Mouse (Mus musculus) hindbrain, embryonic 15.5 days (tissue): Measurements from ENCODE around the gene a. TPM values are rescaled to one million over a fixed set of nuclear protein-coding genes. Genes with fewer than 3 reads are reported as not detected.

Experiments
- ATAC-seq: fragments of 200-750 bp; cut with Nextera tagmentation; 2 replicates; pipeline ENCODE4 v1.8.0; 2017; ENCODE audit warnings: low read depth, moderate number of reproducible peaks, moderate TSS enrichment; ENCODE audit not compliant: low FRiP score
- H3K27ac ChIP-seq: fragments of 300-500 bp; sonication (generic); replicated peaks from 2 replicates; pipeline ENCODE4 v1.5.1; 2015; ENCODE audit warnings: mild to moderate bottlenecking, inconsistent platforms
- H3K27me3 ChIP-seq: fragments of 300-500 bp; sonication (generic); 2 replicates; pipeline ENCODE4 v1.6.1; 2015; ENCODE audit warnings: control low read depth, inconsistent platforms
- H3K36me3 ChIP-seq: fragments of 300-500 bp; sonication (generic); 2 replicates; pipeline ENCODE4 v1.6.1; 2015; ENCODE audit warnings: control low read depth, inconsistent platforms
- H3K4me1 ChIP-seq: fragments of 300-500 bp; sonication (generic); replicated peaks from 2 replicates; pipeline ENCODE4 v1.6.1; 2015; ENCODE audit warnings: control low read depth, inconsistent platforms
- H3K4me2 ChIP-seq: fragments of 300-500 bp; sonication (generic); 2 replicates; pipeline ENCODE4 v1.6.1; 2015; ENCODE audit warnings: moderate library complexity, mild to moderate bottlenecking, inconsistent platforms
- H3K4me3 ChIP-seq: fragments of 300-500 bp; sonication (generic); 2 replicates; pipeline ENCODE4 v1.5.1; 2015; ENCODE audit warnings: mild to moderate bottlenecking, inconsistent platforms
- H3K9ac ChIP-seq: fragments of 300-500 bp; sonication (generic); 2 replicates; pipeline ENCODE4 v1.6.1; 2015; ENCODE audit warnings: inconsistent platforms
- H3K9me3 ChIP-seq: fragments of 300-500 bp; sonication (generic); 2 replicates; pipeline ENCODE4 v1.6.1; 2016; ENCODE audit warnings: control low read depth, inconsistent platforms
- WGBS: fragments of 180-500 bp; shearing (Covaris S2); methylation state at CpG from one replicate; pipeline ENCODE4 v1.1.7; 2015; 5-methylcytosine and 5-hydroxymethylcytosine counted together
- polyA plus RNA-seq: library from polyadenylated mRNA; unstranded; fragments of >200 nt; fragmentation: Nextera tagmentation; extraction: Ambion mirVana; gene quantifications from 2 replicates; pipeline ENCODE4 v1.2.1, GENCODE M21; 2015

Gene a
- polyA plus RNA-seq, 1 experiment from 2014 or later = 0.99 TPM

DNA sequence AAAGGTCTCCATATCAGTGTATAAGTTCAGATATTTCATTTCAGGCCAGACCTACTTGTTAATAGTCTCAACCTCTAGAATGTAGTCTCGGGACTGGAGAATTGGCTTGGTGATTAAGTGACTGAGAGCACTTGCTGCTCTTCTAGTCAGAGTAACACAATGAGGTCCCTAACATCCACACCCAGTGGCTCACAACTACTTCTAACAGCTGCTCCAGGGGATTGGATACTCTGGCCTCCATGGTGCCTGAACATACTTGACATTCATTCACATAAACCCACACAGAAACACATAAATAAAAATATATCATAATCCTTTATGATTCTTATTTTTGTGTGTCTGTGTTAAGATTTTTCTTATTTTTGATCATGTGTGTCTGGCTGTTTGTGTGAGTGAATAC, 27.4 kb downstream of the a start:
- Histone ChIP-seq H3K4me1 (peaks cover 17% of the 10 kb centered on the region), H3K9me3 (no peaks in the 10 kb centered on the region), H3K36me3 (no peaks in the 10 kb centered on the region), H3K4me2 (no peak overlapping the region), H3K27me3 (no peaks in the 10 kb centered on the region), H3K27ac (no peak overlapping the region), H3K4me3 (no peak overlapping the region), H3K9ac (no peak overlapping the region)
- no peak for ATAC-seq
- WGBS = 66% methylated on average over 1 of the region's 1 CpGs

GRCm38 (mm10) chr2:154820346-154820745, 29.1 kb downstream of the a start:
- Histone ChIP-seq H3K4me3 (no peak overlapping the region), H3K27me3 (no peaks in the 10 kb centered on the region), H3K36me3 (no peaks in the 10 kb centered on the region), H3K27ac (no peak overlapping the region), H3K9ac (no peak overlapping the region), H3K4me1 (peaks cover 17% of the 10 kb centered on the region), H3K9me3 (no peaks in the 10 kb centered on the region), H3K4me2 (no peak overlapping the region)
- ATAC-seq = no peak
- WGBS = 94% methylated on average over 1 of the region's 1 CpGs

- H3K4me1 ChIP-seq = no peaks in the 10 kb centered on the region
- no peak overlapping the region for H3K4me3 ChIP-seq
- WGBS = 90% methylated on average over 1 of the region's 1 CpGs
- H3K9ac ChIP-seq = no peak overlapping the region
- H3K9me3 ChIP-seq = no peaks in the 10 kb centered on the region
- no peaks in the 10 kb centered on the region for H3K27me3 ChIP-seq
- no peak overlapping the region for H3K4me2 ChIP-seq
- no peak for ATAC-seq
- H3K36me3 ChIP-seq = no peaks in the 10 kb centered on the region
- no peak overlapping the region for H3K27ac ChIP-seq
Measured at GRCm38 (mm10) chr2:154826054-154826538, 34.9 kb downstream of the a start.

DNA sequence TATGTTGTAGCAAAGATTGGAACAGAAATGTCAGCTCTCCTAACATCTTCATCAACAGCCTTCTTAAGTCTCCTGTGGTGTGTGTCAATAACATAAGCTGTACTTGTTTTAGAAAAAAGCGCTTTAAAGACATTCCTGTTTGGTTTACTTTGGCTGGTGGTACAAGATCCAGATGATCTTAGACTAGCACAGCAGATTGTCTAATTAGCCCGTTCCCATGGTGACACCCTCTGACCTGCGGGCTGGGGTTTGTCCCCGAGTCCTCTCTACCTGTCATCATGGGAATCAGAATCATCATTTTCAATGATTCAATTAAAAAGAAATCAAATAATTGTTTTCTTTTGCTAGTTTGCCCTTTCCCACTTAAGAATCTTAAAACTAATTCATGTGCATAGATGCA, 36.3 kb downstream of the a start:
- no peak overlapping the region for H3K4me3 ChIP-seq
- H3K4me2 ChIP-seq = no peak overlapping the region
- no peaks in the 10 kb centered on the region for H3K9me3 ChIP-seq
- 74% methylated on average over 4 of the region's 4 CpGs for WGBS
- no peak overlapping the region for H3K9ac ChIP-seq
- peaks cover 3% of the 10 kb centered on the region; the same call in 1 of the 2 replicates for H3K4me1 ChIP-seq
- no peaks in the 10 kb centered on the region for H3K36me3 ChIP-seq
- no peaks in the 10 kb centered on the region for H3K27me3 ChIP-seq
- H3K27ac ChIP-seq = no peak overlapping the region
- ATAC-seq = no peak

DNA sequence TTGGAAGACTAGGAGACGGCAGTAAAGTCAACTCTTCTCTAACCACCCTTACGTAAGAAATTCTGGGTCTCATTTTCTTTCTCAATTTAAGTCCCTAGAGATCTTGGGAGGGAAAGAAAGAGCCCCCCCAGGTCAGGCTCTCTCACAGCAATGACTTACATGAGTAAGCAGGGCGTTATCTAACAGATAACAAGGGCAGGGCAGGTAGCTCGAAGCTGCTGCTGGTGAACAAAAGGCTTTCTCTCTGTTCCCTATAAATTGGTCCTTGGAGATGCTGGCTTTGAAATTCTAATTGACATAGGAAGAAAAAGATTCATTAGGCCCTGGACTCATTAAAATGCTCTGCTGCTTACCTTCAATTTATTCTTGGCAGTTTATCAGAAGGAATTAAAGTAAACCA, 41.3 kb downstream of the a start:
- Histone ChIP-seq H3K27me3 (no peaks in the 10 kb centered on the region), H3K4me1 (peaks cover 6% of the 10 kb centered on the region; the same call in 1 of the 2 replicates), H3K9ac (no peak overlapping the region), H3K27ac (no peak overlapping the region), H3K4me2 (no peak overlapping the region), H3K4me3 (no peak overlapping the region), H3K9me3 (no peaks in the 10 kb centered on the region), H3K36me3 (no peaks in the 10 kb centered on the region)
- no peak for ATAC-seq
- WGBS = 49% methylated on average over 4 of the region's 4 CpGs

GRCm38 (mm10) chr2:154834149-154834865, 43.1 kb downstream of the a start:
- 92% methylated on average over 6 of the region's 6 CpGs for WGBS
- H3K4me1 ChIP-seq = peaks cover 6% of the 10 kb centered on the region; the same call in 1 of the 2 replicates

DNA sequence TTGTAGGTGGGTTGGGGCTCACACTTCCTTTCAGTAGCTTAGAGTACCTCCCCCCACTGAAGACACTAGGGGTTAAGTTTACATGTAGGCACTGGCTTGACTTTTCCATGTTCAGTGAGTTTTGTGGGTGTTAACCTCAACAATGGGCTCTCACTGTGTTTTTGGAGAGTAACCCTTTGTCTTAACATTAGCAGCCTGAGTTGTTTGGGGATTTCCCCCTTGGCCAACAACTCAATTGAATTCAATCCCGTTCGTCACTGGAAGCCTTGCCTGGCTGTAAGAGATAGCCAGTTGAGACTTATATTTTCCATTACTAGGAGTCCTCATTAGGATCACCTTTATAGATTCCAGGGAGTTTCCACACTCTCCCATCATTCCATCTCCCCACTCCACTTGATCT, 45.3 kb downstream of the a start:
- Histone ChIP-seq H3K4me1 (peaks cover 6% of the 10 kb centered on the region; the same call in 1 of the 2 replicates), H3K36me3 (no peaks in the 10 kb centered on the region), H3K4me2 (no peak overlapping the region), H3K9ac (no peak overlapping the region), H3K9me3 (no peaks in the 10 kb centered on the region; the same call in 1 of the 2 replicates), H3K27ac (no peak overlapping the region), H3K27me3 (no peaks in the 10 kb centered on the region), H3K4me3 (no peak overlapping the region)
- no peak for ATAC-seq
- WGBS = 87% methylated on average over 2 of the region's 2 CpGs

More at GRCm38 (mm10) chr2:154834149-154834865, 43.1 kb downstream of the a start:
- no peaks in the 10 kb centered on the region for H3K27me3 ChIP-seq
- no peak for ATAC-seq
- no peak overlapping the region for H3K27ac ChIP-seq
- no peak overlapping the region for H3K4me2 ChIP-seq
- H3K36me3 ChIP-seq = no peaks in the 10 kb centered on the region
- no peak overlapping the region for H3K9ac ChIP-seq
- H3K9me3 ChIP-seq = no peaks in the 10 kb centered on the region
- no peak overlapping the region for H3K4me3 ChIP-seq

GRCm38 (mm10) chr2:154848086-154848485, 56.9 kb downstream of the a start:
- ATAC-seq = no peak
- Histone ChIP-seq H3K4me1 (no peaks in the 10 kb centered on the region), H3K9me3 (no peaks in the 10 kb centered on the region), H3K9ac (no peak overlapping the region), H3K27ac (no peak overlapping the region), H3K4me2 (no peak overlapping the region), H3K27me3 (no peaks in the 10 kb centered on the region), H3K4me3 (no peak overlapping the region), H3K36me3 (no peaks in the 10 kb centered on the region)

GRCm38 (mm10) chr2:154855383-154855782, 64.2 kb downstream of the a start:
- ATAC-seq = no peak
- no peak overlapping the region for H3K4me3 ChIP-seq
- no peak overlapping the region for H3K27ac ChIP-seq
- H3K36me3 ChIP-seq = no peaks in the 10 kb centered on the region
- WGBS = 91% methylated on average over 1 of the region's 1 CpGs
- H3K4me1 ChIP-seq = no peaks in the 10 kb centered on the region
- H3K9ac ChIP-seq = no peak overlapping the region
- no peak overlapping the region for H3K4me2 ChIP-seq
- no peaks in the 10 kb centered on the region for H3K27me3 ChIP-seq
- no peaks in the 10 kb centered on the region for H3K9me3 ChIP-seq

DNA sequence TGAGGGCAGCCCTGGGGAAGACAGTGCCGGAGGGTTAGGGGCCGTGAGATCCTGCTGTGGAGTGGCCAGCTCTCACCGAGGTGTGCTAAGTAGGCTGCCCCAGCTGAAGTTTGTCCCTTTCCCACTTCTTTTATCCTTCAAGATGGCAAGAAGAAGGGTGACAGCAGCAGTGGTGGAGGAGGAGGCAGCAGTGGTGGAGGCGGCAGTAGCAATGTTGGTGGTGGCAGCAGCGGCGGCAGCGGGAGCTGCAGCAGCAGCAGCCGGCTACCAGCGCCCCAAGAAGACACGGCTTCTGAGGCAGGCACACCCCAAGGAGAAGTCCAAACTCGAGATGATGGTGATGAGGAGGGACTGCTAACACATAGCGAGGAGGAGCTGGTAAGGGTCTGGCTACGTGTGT, 72.5 kb downstream of the a start:
- no peak overlapping the region for H3K4me3 ChIP-seq
- 93% methylated on average over 13 of the region's 13 CpGs for WGBS
- H3K27me3 ChIP-seq = no peaks in the 10 kb centered on the region
- ATAC-seq = no peak
- H3K9me3 ChIP-seq = no peaks in the 10 kb centered on the region
- no peak overlapping the region for H3K9ac ChIP-seq
- no peak overlapping the region for H3K4me2 ChIP-seq
- peaks cover 48% of the 10 kb centered on the region for H3K36me3 ChIP-seq
- no peaks in the 10 kb centered on the region for H3K4me1 ChIP-seq
- H3K27ac ChIP-seq = no peak overlapping the region

GRCm38 (mm10) chr2:154865696-154866095, 74.5 kb downstream of the a start:
- ATAC-seq = no peak
- Histone ChIP-seq H3K36me3 (peaks cover 67% of the 10 kb centered on the region), H3K4me2 (no peak overlapping the region), H3K9ac (no peak overlapping the region), H3K27me3 (no peaks in the 10 kb centered on the region), H3K4me3 (no peak overlapping the region), H3K9me3 (no peaks in the 10 kb centered on the region), H3K27ac (no peak overlapping the region), H3K4me1 (no peaks in the 10 kb centered on the region)
- WGBS = 80% methylated on average over 3 of the region's 3 CpGs

GRCm38 (mm10) chr2:154868106-154868505, 76.9 kb downstream of the a start:
- no peak overlapping the region for H3K4me3 ChIP-seq
- no peaks in the 10 kb centered on the region for H3K9me3 ChIP-seq
- WGBS = 74% methylated on average over 1 of the region's 1 CpGs
- H3K36me3 ChIP-seq = peaks cover 74% of the 10 kb centered on the region
- no peaks in the 10 kb centered on the region for H3K4me1 ChIP-seq
- no peaks in the 10 kb centered on the region for H3K27me3 ChIP-seq
- no peak overlapping the region for H3K9ac ChIP-seq
- no peak overlapping the region for H3K27ac ChIP-seq
- H3K4me2 ChIP-seq = no peak overlapping the region
- no peak for ATAC-seq
